Mouse (Mus musculus): ENCODE measurements around the gene Limk2. TPM values are rescaled to one million over a fixed set of nuclear protein-coding genes. Genes with fewer than 3 reads are reported as not detected.

Limk2 gene
- polyA plus RNA-seq, 1 experiment from 2014 or later: 54.5 TPM

- no peaks in the 10 kb centered on the region for H3K27me3 ChIP-seq (ENCODE audit: control insufficient read depth, insufficient read depth, low read depth, low read length)
- H3K4me3 ChIP-seq (ENCODE audit: low read length): no peak overlapping the region
- no peak for ATAC-seq (ENCODE audit: low read depth)
- peaks cover 18% of the 10 kb centered on the region for H3K36me3 ChIP-seq (ENCODE audit: control insufficient read depth, insufficient read depth, low read length)
- 86% methylated on average over 7 of the region's 7 CpGs for WGBS
- no peak overlapping the region for H3K27ac ChIP-seq (ENCODE audit: low read length)
- peaks cover 10% of the 10 kb centered on the region for H3K4me1 ChIP-seq (replicated peaks; ENCODE audit: control insufficient read depth, insufficient read depth, low read length)
- H3K9ac ChIP-seq (ENCODE audit: low read length): no peak overlapping the region
- H3K4me2 ChIP-seq (ENCODE audit: low read depth, low read length): no peak overlapping the region
- no peaks in the 10 kb centered on the region for H3K9me3 ChIP-seq (ENCODE audit: control insufficient read depth, low read length)
Measured at GRCm38 (mm10) chr11:3346351-3346750, 62.6 kb downstream of the Limk2 start.

GRCm38 (mm10) chr11:3344916-3345315, 64.1 kb downstream of the Limk2 start:
- H3K36me3 ChIP-seq (ENCODE audit: control insufficient read depth, insufficient read depth, low read length): peaks cover 10% of the 10 kb centered on the region; the same call in 1 of the 2 replicates
- WGBS: 92% methylated on average over 3 of the region's 3 CpGs
- no peak for ATAC-seq (ENCODE audit: low read depth)

GRCm38 (mm10) chr11:3341476-3341875, 67.5 kb downstream of the Limk2 start:
- no peaks in the 10 kb centered on the region for H3K27me3 ChIP-seq (ENCODE audit: control insufficient read depth, insufficient read depth, low read depth, low read length)
- 77% methylated on average over 5 of the region's 5 CpGs for WGBS
- peaks cover 9% of the 10 kb centered on the region for H3K4me1 ChIP-seq (replicated peaks; ENCODE audit: control insufficient read depth, insufficient read depth, low read length)
- H3K4me2 ChIP-seq (ENCODE audit: low read depth, low read length): no peak overlapping the region
- H3K9me3 ChIP-seq (ENCODE audit: control insufficient read depth, low read length): no peaks in the 10 kb centered on the region
- H3K36me3 ChIP-seq (ENCODE audit: control insufficient read depth, insufficient read depth, low read length): peaks cover 10% of the 10 kb centered on the region; the same call in 1 of the 2 replicates
- no peak overlapping the region for H3K4me3 ChIP-seq (ENCODE audit: low read length)
- no peak for ATAC-seq (ENCODE audit: low read depth)
- H3K27ac ChIP-seq (ENCODE audit: low read length): no peak overlapping the region
- no peak overlapping the region for H3K9ac ChIP-seq (ENCODE audit: low read length)

More at GRCm38 (mm10) chr11:3344916-3345315, 64.1 kb downstream of the Limk2 start:
- H3K4me2 ChIP-seq (ENCODE audit: low read depth, low read length): no peak overlapping the region
- no peak overlapping the region for H3K9ac ChIP-seq (ENCODE audit: low read length)
- no peak overlapping the region for H3K4me3 ChIP-seq (ENCODE audit: low read length)
- H3K4me1 ChIP-seq (replicated peaks; ENCODE audit: control insufficient read depth, insufficient read depth, low read length): peaks cover 10% of the 10 kb centered on the region
- H3K27ac ChIP-seq (ENCODE audit: low read length): no peak overlapping the region
- H3K27me3 ChIP-seq (ENCODE audit: control insufficient read depth, insufficient read depth, low read depth, low read length): no peaks in the 10 kb centered on the region
- H3K9me3 ChIP-seq (ENCODE audit: control insufficient read depth, low read length): no peaks in the 10 kb centered on the region

- H3K4me3 ChIP-seq (ENCODE audit: low read length): no peak overlapping the region
- WGBS: 52% methylated on average over 5 of the region's 5 CpGs
- peak overlapping the region; percentile 44; the same call in 1 of the 2 replicates for H3K27ac ChIP-seq (ENCODE audit: low read length)
- H3K9me3 ChIP-seq (ENCODE audit: control insufficient read depth, low read length): no peaks in the 10 kb centered on the region
- no peak overlapping the region for H3K4me2 ChIP-seq (ENCODE audit: low read depth, low read length)
- no peaks in the 10 kb centered on the region for H3K27me3 ChIP-seq (ENCODE audit: control insufficient read depth, insufficient read depth, low read depth, low read length)
- no peaks in the 10 kb centered on the region; the same call in 1 of the 2 replicates for H3K36me3 ChIP-seq (ENCODE audit: control insufficient read depth, insufficient read depth, low read length)
- peaks cover 15% of the 10 kb centered on the region for H3K4me1 ChIP-seq (replicated peaks; ENCODE audit: control insufficient read depth, insufficient read depth, low read length)
- H3K9ac ChIP-seq (ENCODE audit: low read length): peak overlapping the region; percentile 42; the same call in 1 of the 2 replicates
- 0 out of 2 replicates have a peak, but pooled peaks have one; percentile 2 for ATAC-seq (ENCODE audit: low read depth)
Measured at GRCm38 (mm10) chr11:3337961-3338360, 71.0 kb downstream of the Limk2 start.

- peaks cover 18% of the 10 kb centered on the region for H3K4me1 ChIP-seq (replicated peaks; ENCODE audit: control insufficient read depth, insufficient read depth, low read length)
- no peak overlapping the region for H3K4me2 ChIP-seq (ENCODE audit: low read depth, low read length)
Measured at GRCm38 (mm10) chr11:3337173-3337955, 71.6 kb downstream of the Limk2 start.

GRCm38 (mm10) chr11:3336602-3337001, 72.4 kb downstream of the Limk2 start:
- Histone ChIP-seq H3K9me3 (ENCODE audit: control insufficient read depth, low read length) (no peaks in the 10 kb centered on the region), H3K27ac (ENCODE audit: low read length) (no peak overlapping the region), H3K9ac (ENCODE audit: low read length) (no peak overlapping the region), H3K4me3 (ENCODE audit: low read length) (no peak overlapping the region), H3K27me3 (ENCODE audit: control insufficient read depth, insufficient read depth, low read depth, low read length) (no peaks in the 10 kb centered on the region), H3K4me2 (ENCODE audit: low read depth, low read length) (no peak overlapping the region), H3K4me1 (replicated peaks; ENCODE audit: control insufficient read depth, insufficient read depth, low read length) (peaks cover 24% of the 10 kb centered on the region), H3K36me3 (ENCODE audit: control insufficient read depth, insufficient read depth, low read length) (no peaks in the 10 kb centered on the region)
- no peak for ATAC-seq (ENCODE audit: low read depth)
- WGBS: 64% methylated on average over 3 of the region's 3 CpGs

More at GRCm38 (mm10) chr11:3337173-3337955, 71.6 kb downstream of the Limk2 start:
- Histone ChIP-seq H3K27me3 (ENCODE audit: control insufficient read depth, insufficient read depth, low read depth, low read length) (no peaks in the 10 kb centered on the region), H3K27ac (ENCODE audit: low read length) (peak overlapping the region; percentile 44), H3K9ac (ENCODE audit: low read length) (peak overlapping the region; percentile 42), H3K9me3 (ENCODE audit: control insufficient read depth, low read length) (no peaks in the 10 kb centered on the region), H3K36me3 (ENCODE audit: control insufficient read depth, insufficient read depth, low read length) (no peaks in the 10 kb centered on the region), H3K4me3 (ENCODE audit: low read length) (no peak overlapping the region)
- ATAC-seq (ENCODE audit: low read depth): peak; percentile 60
- 15% methylated on average over 12 of the region's 12 CpGs for WGBS

- WGBS: 24% methylated on average over 11 of the region's 11 CpGs
- Histone ChIP-seq H3K4me1 (replicated peaks; ENCODE audit: control insufficient read depth, insufficient read depth, low read length) (peaks cover 29% of the 10 kb centered on the region), H3K9ac (ENCODE audit: low read length) (peak overlapping the region; percentile 39; the same call in 1 of the 2 replicates), H3K9me3 (ENCODE audit: control insufficient read depth, low read length) (no peaks in the 10 kb centered on the region), H3K27me3 (ENCODE audit: control insufficient read depth, insufficient read depth, low read depth, low read length) (no peaks in the 10 kb centered on the region), H3K27ac (ENCODE audit: low read length) (0 out of 2 replicates have a peak overlapping the region, but pooled peaks have one; percentile 24), H3K36me3 (ENCODE audit: control insufficient read depth, insufficient read depth, low read length) (no peaks in the 10 kb centered on the region), H3K4me3 (ENCODE audit: low read length) (no peak overlapping the region), H3K4me2 (ENCODE audit: low read depth, low read length) (no peak overlapping the region)
- no peak for ATAC-seq (ENCODE audit: low read depth)
Measured at GRCm38 (mm10) chr11:3335651-3336216, 73.3 kb downstream of the Limk2 start.

- peaks cover 33% of the 10 kb centered on the region for H3K4me1 ChIP-seq (replicated peaks; ENCODE audit: control insufficient read depth, insufficient read depth, low read length)
- peak overlapping the region; percentile 7; the same call in 1 of the 2 replicates for H3K27ac ChIP-seq (ENCODE audit: low read length)
- H3K36me3 ChIP-seq (ENCODE audit: control insufficient read depth, insufficient read depth, low read length): no peaks in the 10 kb centered on the region
- 28% methylated on average over 9 of the region's 9 CpGs for WGBS
- H3K9ac ChIP-seq (ENCODE audit: low read length): peak overlapping the region; percentile 21; the same call in 1 of the 2 replicates
- H3K9me3 ChIP-seq (ENCODE audit: control insufficient read depth, low read length): no peaks in the 10 kb centered on the region
- H3K4me2 ChIP-seq (ENCODE audit: low read depth, low read length): no peak overlapping the region
- no peak overlapping the region for H3K4me3 ChIP-seq (ENCODE audit: low read length)
- no peaks in the 10 kb centered on the region for H3K27me3 ChIP-seq (ENCODE audit: control insufficient read depth, insufficient read depth, low read depth, low read length)
- no peak for ATAC-seq (ENCODE audit: low read depth)
Measured at GRCm38 (mm10) chr11:3334711-3335316, 74.2 kb downstream of the Limk2 start.

GRCm38 (mm10) chr11:3334141-3334710, 74.8 kb downstream of the Limk2 start:
- ATAC-seq (ENCODE audit: low read depth): no peak
- no peaks in the 10 kb centered on the region for H3K36me3 ChIP-seq (ENCODE audit: control insufficient read depth, insufficient read depth, low read length)
- WGBS: 84% methylated on average over 11 of the region's 11 CpGs
- H3K27me3 ChIP-seq (ENCODE audit: control insufficient read depth, insufficient read depth, low read depth, low read length): no peaks in the 10 kb centered on the region
- no peak overlapping the region for H3K4me2 ChIP-seq (ENCODE audit: low read depth, low read length)
- no peak overlapping the region for H3K9ac ChIP-seq (ENCODE audit: low read length)
- no peaks in the 10 kb centered on the region for H3K9me3 ChIP-seq (ENCODE audit: control insufficient read depth, low read length)
- no peak overlapping the region for H3K27ac ChIP-seq (ENCODE audit: low read length)
- H3K4me3 ChIP-seq (ENCODE audit: low read length): no peak overlapping the region
- H3K4me1 ChIP-seq (replicated peaks; ENCODE audit: control insufficient read depth, insufficient read depth, low read length): peaks cover 33% of the 10 kb centered on the region
